Mouse (Mus musculus) hindbrain, embryonic 14.5 days (tissue): Measurements from ENCODE around the gene Ndufaf2. TPM values are rescaled to one million over a fixed set of nuclear protein-coding genes. Genes with fewer than 3 reads are reported as not detected.
A peak's percentile ranks its signal among the peaks of the same experiment; 100 is the strongest.

Source experiments
- ATAC-seq: fragments of 200-750 bp; cut with Nextera tagmentation; 2 replicates; pipeline ENCODE4 v1.8.0; 2017; ENCODE audit warnings: moderate number of reproducible peaks, mild to moderate bottlenecking, moderate TSS enrichment, moderate library complexity; ENCODE audit not compliant: low FRiP score
- DNase-seq: peaks from one replicate; pipeline ENCODE4 v3.0.0-alpha.2; 2015; ENCODE audit warnings: low spot score
- H3K27ac ChIP-seq: fragments of 300-500 bp; sonication (generic); 2 replicates; pipeline ENCODE4 v1.5.1; 2014; ENCODE audit warnings: mild to moderate bottlenecking, moderate library complexity
- H3K27me3 ChIP-seq: fragments of 300-500 bp; sonication (generic); 2 replicates; pipeline ENCODE4 v1.6.1; 2014; ENCODE audit warnings: mild to moderate bottlenecking, low read length, mixed read lengths; ENCODE audit not compliant: control insufficient read depth, insufficient read depth
- H3K36me3 ChIP-seq: fragments of 300-500 bp; sonication (generic); replicated peaks from 2 replicates; pipeline ENCODE4 v1.6.1; 2014; ENCODE audit not compliant: control insufficient read depth, insufficient read depth
- H3K4me1 ChIP-seq: fragments of 300-500 bp; sonication (generic); replicated peaks from 2 replicates; pipeline ENCODE4 v1.6.1; 2014; ENCODE audit warnings: antibody characterized with exemption, low read length, mixed read lengths; ENCODE audit not compliant: control insufficient read depth, insufficient read depth
- H3K4me2 ChIP-seq: fragments of 300-500 bp; sonication (generic); replicated peaks from 2 replicates; pipeline ENCODE4 v1.6.1; 2014; ENCODE audit warnings: mild to moderate bottlenecking, moderate library complexity
- H3K4me3 ChIP-seq: fragments of 300-500 bp; sonication (generic); replicated peaks from 2 replicates; pipeline ENCODE4 v1.5.1; 2014; ENCODE audit warnings: mild to moderate bottlenecking, low read length
- H3K9ac ChIP-seq: fragments of 300-500 bp; sonication (generic); 2 replicates; pipeline ENCODE4 v1.6.1; 2014
- H3K9me3 ChIP-seq: fragments of 300-500 bp; sonication (generic); 2 replicates; pipeline ENCODE4 v1.6.1; 2016; ENCODE audit warnings: low read length; ENCODE audit not compliant: control insufficient read depth
- WGBS: fragments of 180-500 bp; shearing (Covaris S2); extraction: QIAGEN DNeasy Blood & Tissue Kit; methylation state at CpG from one replicate; pipeline ENCODE4 v1.1.7; 2014; 5-methylcytosine and 5-hydroxymethylcytosine counted together
- polyA plus RNA-seq: library from polyadenylated mRNA; unstranded; fragments of >200 nt; fragmentation: Nextera tagmentation; extraction: Ambion mirVana; gene quantifications from 2 replicates; pipeline ENCODE4 v1.2.1, GENCODE M21; 2014

The Ndufaf2 gene
- polyA plus RNA-seq, 1 experiment from 2014 or later: 68.5 TPM

DNA sequence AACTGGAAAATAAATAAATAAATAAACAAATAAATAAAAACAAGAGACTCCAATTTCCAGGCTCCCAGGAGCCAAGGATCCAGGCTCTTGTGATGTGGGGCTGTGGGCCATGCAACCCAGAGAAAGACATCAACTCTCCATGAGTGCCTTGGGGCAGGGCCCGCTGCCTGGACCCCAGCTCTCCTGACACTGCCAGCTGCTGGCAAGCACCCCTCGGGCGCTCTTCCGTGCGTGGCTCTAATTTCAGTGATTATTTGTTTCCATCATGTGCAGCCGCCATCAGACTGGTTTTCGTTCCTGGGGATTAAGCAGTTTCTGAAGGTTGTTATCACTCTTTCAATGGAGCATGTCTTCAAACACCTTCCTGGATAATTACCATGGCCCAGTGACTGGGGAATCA lies 186.6 kb downstream of the Ndufaf2 start:
- Histone ChIP-seq H3K36me3 (no peaks in the 10 kb centered on the region), H3K27me3 (no peaks in the 10 kb centered on the region), H3K4me3 (no peak overlapping the region), H3K4me2 (no peak overlapping the region), H3K4me1 (peaks cover 8% of the 10 kb centered on the region; the same call in 1 of the 2 replicates), H3K9ac (no peak overlapping the region), H3K9me3 (no peaks in the 10 kb centered on the region), H3K27ac (no peak overlapping the region)
- DNase-seq: no peak
- 35% methylated on average over 7 of the region's 7 CpGs for WGBS
- ATAC-seq: peak; percentile 37; the same call in 1 of the 2 replicates

DNA sequence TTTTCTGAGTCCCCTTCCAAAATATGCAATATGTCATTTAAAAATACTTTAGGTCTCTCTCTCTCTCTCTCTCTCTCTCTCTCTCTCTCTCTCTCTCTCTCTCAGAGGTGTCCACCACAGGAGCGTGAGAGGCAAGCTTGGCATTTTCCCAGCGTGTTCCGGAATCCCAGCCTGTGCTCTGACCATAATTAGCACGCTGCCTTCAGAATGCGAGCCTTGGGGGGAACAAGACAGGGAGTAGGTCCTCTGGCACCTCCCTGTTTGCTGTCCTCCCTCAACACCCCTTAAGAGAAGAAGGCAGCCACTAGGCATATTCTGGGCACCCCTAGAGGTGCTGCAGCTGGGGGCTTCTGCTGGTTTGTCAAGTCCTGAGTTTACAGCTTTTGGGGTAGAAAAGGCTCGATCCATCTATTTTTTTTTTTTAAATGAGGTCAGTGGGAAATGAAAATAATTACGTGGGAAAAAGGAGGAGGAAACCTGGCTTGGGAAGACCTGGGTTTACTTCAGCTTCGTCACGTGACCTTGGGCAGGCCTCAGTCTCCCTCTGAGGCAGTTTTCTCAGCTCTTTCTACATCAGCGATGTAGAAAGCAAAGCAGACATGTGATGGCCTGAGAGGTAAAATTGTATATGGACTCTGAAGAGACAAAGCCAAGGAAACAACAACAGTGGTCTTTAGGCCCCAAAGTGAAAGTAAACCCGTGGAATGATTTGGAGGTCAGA lies 187.8 kb downstream of the Ndufaf2 start:
- ATAC-seq: peak; percentile 31; the same call in 1 of the 2 replicates
- 57% methylated on average over 11 of the region's 11 CpGs for WGBS
- Histone ChIP-seq H3K27me3 (no peaks in the 10 kb centered on the region), H3K9ac (no peak overlapping the region), H3K27ac (no peak overlapping the region), H3K4me3 (no peak overlapping the region), H3K36me3 (no peaks in the 10 kb centered on the region), H3K4me1 (peaks cover 8% of the 10 kb centered on the region; the same call in 1 of the 2 replicates), H3K9me3 (no peaks in the 10 kb centered on the region), H3K4me2 (peak overlapping the region; percentile 4; the same call in 1 of the 2 replicates)
- no peak for DNase-seq

DNA sequence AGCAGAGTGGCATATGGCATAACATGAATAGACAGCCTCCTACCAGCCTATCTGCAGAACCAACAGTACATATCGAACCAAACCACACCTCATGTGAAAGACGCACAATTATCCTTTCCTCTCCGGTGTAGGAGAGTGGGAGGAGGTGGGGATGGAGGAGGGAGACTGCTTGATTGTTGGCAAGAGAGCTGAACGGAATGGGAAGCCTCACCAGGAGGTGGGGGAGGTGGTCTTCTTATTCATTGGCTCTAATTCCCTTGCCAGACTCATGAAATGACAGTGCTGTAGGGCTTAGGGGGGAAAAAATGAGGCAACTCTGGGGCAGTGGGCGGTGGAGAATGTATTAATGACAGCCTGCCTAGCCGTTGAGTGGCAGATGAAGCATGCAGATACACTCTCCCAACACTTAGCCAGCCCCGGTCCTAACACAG lies 188.4 kb downstream of the Ndufaf2 start:
- Histone ChIP-seq H3K9ac (no peak overlapping the region), H3K36me3 (no peaks in the 10 kb centered on the region), H3K4me1 (peaks cover 8% of the 10 kb centered on the region; the same call in 1 of the 2 replicates), H3K4me3 (no peak overlapping the region), H3K27ac (no peak overlapping the region), H3K27me3 (no peaks in the 10 kb centered on the region), H3K4me2 (peak overlapping the region; percentile 4), H3K9me3 (no peaks in the 10 kb centered on the region)
- ATAC-seq: peak; percentile 72; the same call in 1 of the 2 replicates
- no peak for DNase-seq
- WGBS: 8% methylated on average over 7 of the region's 7 CpGs

DNA sequence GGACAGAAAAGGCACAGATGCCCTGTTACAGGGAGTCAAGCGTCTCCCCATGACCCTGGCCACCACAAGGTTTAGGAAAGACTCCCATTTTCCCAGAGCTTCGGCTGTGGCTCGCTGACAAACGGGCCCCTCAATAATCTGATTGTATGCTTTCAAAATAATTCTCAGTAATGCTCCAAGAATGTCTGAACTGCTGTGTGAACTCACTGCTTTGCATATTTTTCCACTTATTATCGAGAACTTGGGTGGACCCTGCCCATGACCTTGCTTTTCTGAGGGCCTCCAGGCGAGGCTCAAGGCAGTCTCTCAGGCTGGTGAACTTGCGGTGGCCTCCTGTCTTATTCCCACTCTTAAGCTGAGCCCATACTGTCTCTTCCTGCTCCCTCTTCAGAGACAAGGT lies 193.8 kb downstream of the Ndufaf2 start:
- ATAC-seq (no peak), DNase-seq (no peak)
- Histone ChIP-seq H3K9ac (no peak overlapping the region), H3K4me1 (peaks cover 20% of the 10 kb centered on the region), H3K27me3 (no peaks in the 10 kb centered on the region), H3K4me3 (no peak overlapping the region), H3K4me2 (no peak overlapping the region), H3K27ac (no peak overlapping the region), H3K9me3 (no peaks in the 10 kb centered on the region), H3K36me3 (no peaks in the 10 kb centered on the region)
- 73% methylated on average over 7 of the region's 7 CpGs for WGBS

DNA sequence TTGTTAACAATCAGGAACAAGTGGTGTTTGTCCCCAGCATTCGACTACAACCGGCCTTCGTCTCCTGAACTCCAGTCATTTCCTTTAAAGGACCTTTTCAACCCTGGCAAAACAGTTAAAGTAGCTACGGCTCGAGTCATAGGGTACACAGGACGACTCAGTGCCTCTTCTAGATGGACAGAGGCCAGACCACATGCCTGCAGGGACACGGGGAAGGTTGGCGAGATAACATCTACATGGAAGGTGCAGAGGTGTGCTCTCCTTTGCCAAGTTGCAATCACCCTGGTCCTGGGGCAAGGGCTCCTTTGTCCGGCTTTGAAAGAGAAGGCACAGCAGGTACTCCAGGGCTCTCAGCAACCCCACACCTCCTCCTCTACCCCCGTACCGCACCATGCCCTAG lies 195.0 kb downstream of the Ndufaf2 start:
- ATAC-seq: no peak
- WGBS: 49% methylated on average over 11 of the region's 11 CpGs
- H3K9me3 ChIP-seq: no peaks in the 10 kb centered on the region

DNA sequence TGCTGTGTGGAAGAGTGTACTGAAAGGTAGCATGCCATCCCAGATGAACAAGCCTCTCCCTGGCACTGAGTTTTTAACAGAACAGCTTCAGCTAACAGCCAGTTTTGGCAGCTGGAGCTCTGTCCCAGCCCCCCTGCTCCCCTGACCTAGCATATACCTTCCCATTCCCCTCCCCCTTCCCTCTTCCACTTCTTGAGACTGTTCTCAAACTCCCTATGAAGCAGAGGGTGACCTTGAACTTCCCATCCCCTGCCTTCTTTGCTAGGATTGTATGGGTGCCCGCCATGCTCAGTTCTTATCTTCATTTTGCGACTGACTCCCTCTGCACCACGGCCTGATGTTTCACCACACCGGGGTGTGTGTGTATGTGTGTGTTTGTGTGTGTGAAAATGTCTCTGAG lies 195.7 kb downstream of the Ndufaf2 start:
- WGBS: 74% methylated on average over 4 of the region's 4 CpGs
- no peak overlapping the region for H3K27ac ChIP-seq
- H3K36me3 ChIP-seq: no peaks in the 10 kb centered on the region
- DNase-seq: no peak
- no peak overlapping the region for H3K9ac ChIP-seq
- ATAC-seq: no peak
- H3K9me3 ChIP-seq: no peaks in the 10 kb centered on the region
- H3K4me2 ChIP-seq: no peak overlapping the region
- no peaks in the 10 kb centered on the region for H3K27me3 ChIP-seq
- no peak overlapping the region for H3K4me3 ChIP-seq
- peaks cover 20% of the 10 kb centered on the region for H3K4me1 ChIP-seq

More for the DNA sequence above, 195.0 kb downstream of the Ndufaf2 start:
- H3K27ac ChIP-seq: no peak overlapping the region
- no peak overlapping the region for H3K4me2 ChIP-seq
- no peaks in the 10 kb centered on the region for H3K27me3 ChIP-seq
- DNase-seq: no peak
- peaks cover 20% of the 10 kb centered on the region for H3K4me1 ChIP-seq
- H3K4me3 ChIP-seq: no peak overlapping the region
- no peaks in the 10 kb centered on the region for H3K36me3 ChIP-seq
- no peak overlapping the region for H3K9ac ChIP-seq

DNA sequence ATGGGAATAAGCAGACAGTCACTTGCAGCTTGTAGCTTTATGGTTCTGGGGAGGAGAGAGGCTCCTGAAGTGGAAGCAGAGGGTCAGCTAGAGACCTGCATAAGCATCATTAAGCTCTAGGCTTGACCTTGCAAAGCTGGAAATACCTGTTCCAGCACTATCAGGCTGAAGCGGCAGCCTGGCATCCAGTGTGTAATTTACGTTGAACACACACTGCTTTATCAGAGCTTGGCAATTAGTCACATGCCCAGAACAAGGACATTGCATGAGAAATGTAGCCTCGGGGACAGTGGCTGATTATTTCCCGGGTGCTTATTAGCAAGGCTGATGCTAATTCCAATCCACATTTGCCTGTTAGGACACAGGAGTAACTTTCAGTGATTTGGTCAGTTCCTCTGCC lies 196.5 kb downstream of the Ndufaf2 start:
- Histone ChIP-seq H3K36me3 (no peaks in the 10 kb centered on the region), H3K4me3 (no peak overlapping the region), H3K9ac (no peak overlapping the region), H3K4me2 (no peak overlapping the region), H3K4me1 (peaks cover 20% of the 10 kb centered on the region), H3K9me3 (no peaks in the 10 kb centered on the region), H3K27ac (no peak overlapping the region), H3K27me3 (no peaks in the 10 kb centered on the region)
- no peak for DNase-seq
- no peak for ATAC-seq
- 35% methylated on average over 4 of the region's 4 CpGs for WGBS

DNA sequence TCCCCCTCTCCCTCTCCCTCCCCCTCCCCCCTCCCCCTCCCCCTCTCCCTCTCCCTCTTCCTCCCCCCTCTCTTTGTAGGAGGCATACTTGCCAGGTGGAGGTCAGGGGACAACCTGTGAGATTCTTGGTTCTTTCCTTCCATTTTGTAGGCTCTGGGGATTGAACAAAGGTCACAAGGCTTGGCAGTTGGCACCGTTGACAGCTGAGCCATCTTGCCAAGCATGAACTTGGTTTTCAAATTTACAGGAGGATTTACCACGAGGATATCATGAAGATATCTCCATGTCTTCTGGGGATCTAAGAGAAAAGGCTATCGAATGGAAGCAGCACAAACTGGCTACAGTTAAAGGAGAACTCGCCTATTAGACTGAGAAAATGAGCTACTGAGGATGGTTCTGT lies 196.9 kb downstream of the Ndufaf2 start:
- ATAC-seq (no peak), DNase-seq (no peak)
- Histone ChIP-seq H3K4me1 (peaks cover 20% of the 10 kb centered on the region), H3K36me3 (no peaks in the 10 kb centered on the region), H3K27me3 (no peaks in the 10 kb centered on the region), H3K27ac (no peak overlapping the region), H3K9ac (no peak overlapping the region), H3K9me3 (no peaks in the 10 kb centered on the region), H3K4me3 (no peak overlapping the region), H3K4me2 (no peak overlapping the region)
- 78% methylated on average over 4 of the region's 4 CpGs for WGBS

DNA sequence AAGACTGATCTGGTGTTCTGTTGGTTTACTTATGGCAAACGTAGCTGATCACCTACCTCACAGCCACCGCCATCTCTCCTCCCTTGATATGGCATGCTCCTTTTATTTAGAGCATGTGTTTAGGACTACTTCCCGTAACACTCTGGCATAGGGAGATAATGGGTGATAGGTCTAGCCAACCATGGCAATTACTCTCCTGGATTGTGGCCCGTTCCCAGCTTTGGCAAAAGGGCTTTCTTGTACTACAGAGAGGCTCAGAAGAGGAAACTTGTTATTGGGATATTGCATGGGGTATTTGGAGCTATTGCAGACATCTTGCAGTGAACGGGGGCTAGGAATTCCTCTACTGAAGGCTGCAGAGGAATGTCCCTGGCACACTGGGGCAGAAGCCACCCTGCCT lies 197.9 kb downstream of the Ndufaf2 start:
- DNase-seq (no peak), ATAC-seq (no peak)
- Histone ChIP-seq H3K4me2 (no peak overlapping the region), H3K4me1 (peaks cover 20% of the 10 kb centered on the region), H3K9me3 (no peaks in the 10 kb centered on the region), H3K27me3 (no peaks in the 10 kb centered on the region), H3K4me3 (no peak overlapping the region), H3K27ac (no peak overlapping the region), H3K36me3 (no peaks in the 10 kb centered on the region), H3K9ac (no peak overlapping the region)
- 92% methylated on average over 5 of the region's 5 CpGs for WGBS
